Mouse (Mus musculus): ENCODE measurements around the gene Tcf15. TPM values are rescaled to one million over a fixed set of nuclear protein-coding genes. Genes with fewer than 3 reads are reported as not detected.

The Tcf15 gene
- 0.76 TPM for polyA plus RNA-seq (2014; fragmentation: Illumina TruSeq; extraction: RNeasy Lipid Tissue Mini Kit (QIAGEN cat#74804); ENCODE audit: insufficient read depth, low read depth, low replicate concordance)

DNA sequence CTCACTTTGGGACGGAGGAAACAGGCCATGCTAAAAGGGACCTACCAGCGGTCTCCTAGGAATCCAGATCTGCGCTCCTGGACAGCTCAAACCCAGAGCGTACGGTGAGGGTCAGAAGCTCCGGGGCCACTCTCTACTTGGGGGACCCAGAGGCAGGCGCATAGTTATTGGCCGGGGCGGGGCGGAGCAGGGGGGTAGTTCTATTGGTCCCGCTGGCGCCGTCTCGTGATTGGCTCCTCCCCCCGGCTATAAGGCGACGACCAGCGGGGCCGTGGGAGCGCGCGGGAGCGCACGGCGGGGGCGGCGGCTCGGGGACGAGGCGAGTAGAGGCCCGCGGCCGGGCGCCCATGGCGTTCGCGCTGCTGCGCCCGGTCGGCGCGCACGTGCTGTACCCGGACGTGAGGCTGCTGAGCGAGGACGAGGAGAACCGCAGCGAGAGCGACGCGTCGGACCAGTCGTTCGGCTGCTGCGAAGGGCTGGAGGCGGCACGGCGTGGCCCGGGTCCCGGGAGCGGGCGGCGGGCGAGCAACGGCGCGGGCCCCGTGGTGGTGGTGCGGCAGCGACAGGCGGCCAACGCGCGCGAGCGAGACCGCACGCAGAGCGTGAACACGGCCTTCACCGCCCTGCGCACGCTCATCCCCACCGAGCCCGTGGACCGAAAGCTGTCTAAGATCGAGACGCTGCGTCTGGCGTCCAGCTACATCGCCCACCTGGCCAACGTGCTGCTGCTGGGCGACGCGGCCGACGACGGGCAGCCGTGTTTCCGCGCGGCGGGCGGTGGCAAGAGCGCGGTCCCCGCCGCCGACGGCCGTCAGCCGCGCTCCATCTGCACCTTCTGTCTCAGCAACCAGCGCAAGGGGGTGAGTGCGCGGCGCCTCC is at the start of gene Tcf15:
Tcf15 (plus strand) TSS at position 283 of the 879 bp plus-strand sequence.

GRCm38 (mm10) chr2:152105318-152106224 is 37.8 kb upstream of the Tcf15 start, which contains the start of gene Srxn1:
TSS of gene Srxn1 (plus strand) at chr2:152105516.

Other genes starting within 250 kb of the Tcf15 start
- 0.66 TPM for gene Angpt4, start 232.4 kb upstream of the Tcf15 start, polyA plus RNA-seq (2014; fragmentation: Illumina TruSeq; extraction: RNeasy Lipid Tissue Mini Kit (QIAGEN cat#74804); ENCODE audit: insufficient read depth, low read depth, low replicate concordance)
- 24.8 TPM for gene Fam110a, start 163.3 kb upstream of the Tcf15 start, polyA plus RNA-seq (2014; fragmentation: Illumina TruSeq; extraction: RNeasy Lipid Tissue Mini Kit (QIAGEN cat#74804); ENCODE audit: insufficient read depth, low read depth, low replicate concordance)
- gene Slc52a3, start 147.1 kb upstream of the Tcf15 start, polyA plus RNA-seq (2014; fragmentation: Illumina TruSeq; extraction: RNeasy Lipid Tissue Mini Kit (QIAGEN cat#74804); ENCODE audit: insufficient read depth, low read depth, low replicate concordance): 11.0 TPM
- gene Scrt2, start 62.0 kb upstream of the Tcf15 start, polyA plus RNA-seq (2014; fragmentation: Illumina TruSeq; extraction: RNeasy Lipid Tissue Mini Kit (QIAGEN cat#74804); ENCODE audit: insufficient read depth, low read depth, low replicate concordance): not detected
- gene Srxn1, start 38.0 kb upstream of the Tcf15 start, polyA plus RNA-seq (2014; fragmentation: Illumina TruSeq; extraction: RNeasy Lipid Tissue Mini Kit (QIAGEN cat#74804); ENCODE audit: insufficient read depth, low read depth, low replicate concordance): 13.4 TPM
- gene Csnk2a1, start 83.3 kb downstream of the Tcf15 start, polyA plus RNA-seq (2014; fragmentation: Illumina TruSeq; extraction: RNeasy Lipid Tissue Mini Kit (QIAGEN cat#74804); ENCODE audit: insufficient read depth, low read depth, low replicate concordance): 36.7 TPM
- gene Tbc1d20, start 150.3 kb downstream of the Tcf15 start, polyA plus RNA-seq (2014; fragmentation: Illumina TruSeq; extraction: RNeasy Lipid Tissue Mini Kit (QIAGEN cat#74804); ENCODE audit: insufficient read depth, low read depth, low replicate concordance): 38.9 TPM
- gene Rbck1, start 189.1 kb downstream of the Tcf15 start, polyA plus RNA-seq (2014; fragmentation: Illumina TruSeq; extraction: RNeasy Lipid Tissue Mini Kit (QIAGEN cat#74804); ENCODE audit: insufficient read depth, low read depth, low replicate concordance): 61.4 TPM
- gene Trib3, start 200.5 kb downstream of the Tcf15 start, polyA plus RNA-seq (2014; fragmentation: Illumina TruSeq; extraction: RNeasy Lipid Tissue Mini Kit (QIAGEN cat#74804); ENCODE audit: insufficient read depth, low read depth, low replicate concordance): 4.1 TPM
- not detected for gene Nrsn2, start 233.1 kb downstream of the Tcf15 start, polyA plus RNA-seq (2014; fragmentation: Illumina TruSeq; extraction: RNeasy Lipid Tissue Mini Kit (QIAGEN cat#74804); ENCODE audit: insufficient read depth, low read depth, low replicate concordance)